8 mouse cellular contexts compared by ENCODE assay signal in genomic region chr8:110847171-110847549, GRCm38 (mm10). TPM values are rescaled to one million over a fixed set of nuclear protein-coding genes. Genes with fewer than 3 reads are reported as not detected.
DNase-seq lines count a peak whose midpoint lies in the region; ATAC-seq and TF ChIP-seq lines count a peak whose summit lies in the region.

No protein-coding gene starts in this region.

- peak overlapping the region; percentile 89 for H3K4me2 ChIP-seq in heart, embryonic 16.5 days (ENCODE audit: low read depth, low read length)
- peak overlapping the region; percentile 83 for H3K4me2 ChIP-seq in hindbrain, embryonic 13.5 days

- no peak for DNase-seq in heart, adult 11 months
- no peak for DNase-seq in midbrain, embryonic 10.5 days (ENCODE audit: low spot score)
- no peak for DNase-seq in adrenal gland, postnatal 14 days
- DNase-seq in cerebellum, adult 11-12 months: no peak
- DNase-seq in right cerebral cortex, postnatal 14 days: no peak

- H3K9me3 ChIP-seq in heart, embryonic 16.5 days (replicated peaks; ENCODE audit: control insufficient read depth, low read length): no peaks in the 10 kb centered on the region
- H3K9me3 ChIP-seq in hindbrain, embryonic 13.5 days: no peaks in the 10 kb centered on the region
- no peaks in the 10 kb centered on the region for H3K9me3 ChIP-seq in midbrain, embryonic 10.5 days (replicated peaks)

- H3K4me3 ChIP-seq in heart, embryonic 16.5 days (ENCODE audit: low read length): peak overlapping the region; percentile 74
- H3K4me3 ChIP-seq in bone marrow, adult 2 months (replicated peaks; ENCODE audit: control insufficient read depth, low read depth, low read length): peak overlapping the region; percentile 89
- H3K4me3 ChIP-seq in hindbrain, embryonic 13.5 days: peak overlapping the region; percentile 93
- H3K4me3 ChIP-seq in midbrain, embryonic 10.5 days: peak overlapping the region; percentile 94

- peak overlapping the region; percentile 86 for H3K27ac ChIP-seq in heart, embryonic 16.5 days (ENCODE audit: low read length)
- H3K27ac ChIP-seq in bone marrow, adult 2 months (ENCODE audit: control insufficient read depth, insufficient read depth, low read depth, low read length, poor library complexity): peak overlapping the region; percentile 69
- H3K27ac ChIP-seq in hindbrain, embryonic 13.5 days: peak overlapping the region; percentile 90
- H3K27ac ChIP-seq in midbrain, embryonic 10.5 days (replicated peaks): peak overlapping the region; percentile 98

- under 1% methylated on average over 13 of the region's 13 CpGs for WGBS in heart, embryonic 16.5 days
- WGBS in bone marrow, adult 2 months: under 1% methylated on average over 13 of the region's 13 CpGs
- 2% methylated on average over 13 of the region's 13 CpGs for WGBS in hindbrain, embryonic 13.5 days
- 2% methylated on average over 13 of the region's 13 CpGs for WGBS in midbrain, embryonic 10.5 days

- H3K9ac ChIP-seq in heart, embryonic 16.5 days (ENCODE audit: low read length): peak overlapping the region; percentile 89
- H3K9ac ChIP-seq in hindbrain, embryonic 13.5 days: peak overlapping the region; percentile 97

- ATAC-seq in heart, embryonic 16.5 days (replicated peaks; ENCODE audit: extremely low read depth, insufficient read depth, low FRiP score): peak; percentile 46
- ATAC-seq in hindbrain, embryonic 13.5 days (ENCODE audit: low FRiP score): peak; percentile 43; the same call in 1 of the 2 replicates

- TF ChIP-seq CTCF in bone marrow, adult 2 months (IDR thresholded peaks at IDR 0.05; ENCODE audit: control insufficient read depth, insufficient read depth, low read length): no peak

- H3K36me3 ChIP-seq in heart, embryonic 16.5 days (ENCODE audit: control insufficient read depth, insufficient read depth): peaks cover 44% of the 10 kb centered on the region
- H3K36me3 ChIP-seq in hindbrain, embryonic 13.5 days: peaks cover 48% of the 10 kb centered on the region
- peaks cover 57% of the 10 kb centered on the region for H3K36me3 ChIP-seq in midbrain, embryonic 10.5 days

- no peaks in the 10 kb centered on the region for H3K27me3 ChIP-seq in heart, embryonic 16.5 days (ENCODE audit: control insufficient read depth, insufficient read depth, low read length)
- H3K27me3 ChIP-seq in hindbrain, embryonic 13.5 days: no peaks in the 10 kb centered on the region
- H3K27me3 ChIP-seq in midbrain, embryonic 10.5 days (ENCODE audit: low read depth, poor library complexity, severe bottlenecking): no peaks in the 10 kb centered on the region

- H3K4me1 ChIP-seq in heart, embryonic 16.5 days (ENCODE audit: control insufficient read depth, insufficient read depth, low read length): peaks cover 21% of the 10 kb centered on the region
- peaks cover 2% of the 10 kb centered on the region for H3K4me1 ChIP-seq in bone marrow, adult 2 months (ENCODE audit: control insufficient read depth, insufficient read depth, low read length)
- peaks cover 28% of the 10 kb centered on the region for H3K4me1 ChIP-seq in hindbrain, embryonic 13.5 days (replicated peaks)
- H3K4me1 ChIP-seq in midbrain, embryonic 10.5 days: peaks cover 26% of the 10 kb centered on the region

- no peak for TF ChIP-seq POLR2A in bone marrow, adult 2 months (IDR thresholded peaks at IDR 0.05; ENCODE audit: borderline replicate concordance, control insufficient read depth, low read depth, low read length)

RNA-seq across cellular contexts. Expression of gene Sf3b3, which starts 0.6 kb away (rescaled TPM):
- 82.8 and 88.1 TPM in 2 replicates for polyA plus RNA-seq in heart, embryonic 16.5 days (2015; fragmentation: Nextera tagmentation; extraction: Ambion mirVana)
- 37.8 and 56.3 TPM in 2 replicates for polyA plus RNA-seq in bone marrow, adult 2 months (2011; ENCODE audit: insufficient read depth, insufficient read length, low replicate concordance, missing spikeins)
- 106 and 109 TPM in 2 replicates for polyA plus RNA-seq in hindbrain, embryonic 13.5 days (2015; fragmentation: Nextera tagmentation; extraction: Ambion mirVana)
- polyA plus RNA-seq in midbrain, embryonic 10.5 days (2016; fragmentation: Nextera tagmentation; extraction: Ambion mirVana): 222 and 225 TPM in 2 replicates
- 68.2 and 79.1 TPM in 2 replicates for total RNA-seq in adrenal gland, postnatal 14 days (2021)

RNA-seq across cellular contexts. Expression of gene Cog4, which starts 0.8 kb away (rescaled TPM):
- 61.5 and 66.4 TPM in 2 replicates for polyA plus RNA-seq in heart, embryonic 16.5 days (2015; fragmentation: Nextera tagmentation; extraction: Ambion mirVana)
- 27.6 and 59.9 TPM in 2 replicates for polyA plus RNA-seq in bone marrow, adult 2 months (2011; ENCODE audit: insufficient read depth, insufficient read length, low replicate concordance, missing spikeins)
- 71.9 and 77.8 TPM in 2 replicates for polyA plus RNA-seq in hindbrain, embryonic 13.5 days (2015; fragmentation: Nextera tagmentation; extraction: Ambion mirVana)
- 75.4 and 78.2 TPM in 2 replicates for polyA plus RNA-seq in midbrain, embryonic 10.5 days (2016; fragmentation: Nextera tagmentation; extraction: Ambion mirVana)
- total RNA-seq in adrenal gland, postnatal 14 days (2021): 74.1 and 87.0 TPM in 2 replicates

RNA-seq across cellular contexts. Expression of gene Il34, which starts 41.4 kb away (rescaled TPM):
- polyA plus RNA-seq in heart, embryonic 16.5 days (2015; fragmentation: Nextera tagmentation; extraction: Ambion mirVana): 1.5 and 1.9 TPM in 2 replicates
- 23.4 and 25.8 TPM in 2 replicates for polyA plus RNA-seq in bone marrow, adult 2 months (2011; ENCODE audit: insufficient read depth, insufficient read length, low replicate concordance, missing spikeins)
- polyA plus RNA-seq in hindbrain, embryonic 13.5 days (2015; fragmentation: Nextera tagmentation; extraction: Ambion mirVana): 2.7 and 2.8 TPM in 2 replicates
- 0.20 and 0.51 TPM in 2 replicates for polyA plus RNA-seq in midbrain, embryonic 10.5 days (2016; fragmentation: Nextera tagmentation; extraction: Ambion mirVana)
- total RNA-seq in adrenal gland, postnatal 14 days (2021): 7.5 and 9.5 TPM in 2 replicates

RNA-seq across cellular contexts. Expression of gene Fuk, which starts 55.1 kb away (rescaled TPM):
- 5.7 and 7.2 TPM in 2 replicates for polyA plus RNA-seq in heart, embryonic 16.5 days (2015; fragmentation: Nextera tagmentation; extraction: Ambion mirVana)
- 4.6 and 10.9 TPM in 2 replicates for polyA plus RNA-seq in bone marrow, adult 2 months (2011; ENCODE audit: insufficient read depth, insufficient read length, low replicate concordance, missing spikeins)
- 7.5 and 8.4 TPM in 2 replicates for polyA plus RNA-seq in hindbrain, embryonic 13.5 days (2015; fragmentation: Nextera tagmentation; extraction: Ambion mirVana)
- polyA plus RNA-seq in midbrain, embryonic 10.5 days (2016; fragmentation: Nextera tagmentation; extraction: Ambion mirVana): 12.2 and 12.7 TPM in 2 replicates
- total RNA-seq in adrenal gland, postnatal 14 days (2021): 7.6 and 10.4 TPM in 2 replicates
